Mouse (Mus musculus) limb, embryonic 14.5 days (tissue): Measurements from ENCODE around the gene R3hdml. TPM values are rescaled to one million over a fixed set of nuclear protein-coding genes. Genes with fewer than 3 reads are reported as not detected.

ENCODE experiments used
- ATAC-seq: fragments of 200-750 bp; cut with Nextera tagmentation; 2 replicates; pipeline ENCODE4 v1.8.0; 2017; ENCODE audit warnings: low read depth, moderate number of reproducible peaks, moderate TSS enrichment; ENCODE audit not compliant: low FRiP score
- DNase-seq: peaks from one replicate; pipeline ENCODE4 v3.0.0-alpha.2; 2015; ENCODE audit warnings: low spot score
- H3K27ac ChIP-seq: fragments of 300-500 bp; sonication (generic); replicated peaks from 2 replicates; pipeline ENCODE4 v1.5.1; 2014; ENCODE audit warnings: low read depth, mild to moderate bottlenecking, low read length, moderate library complexity, mixed read lengths
- H3K27me3 ChIP-seq: fragments of 300-500 bp; sonication (generic); 2 replicates; pipeline ENCODE4 v1.6.1; 2014; ENCODE audit warnings: low read length, mixed read lengths; ENCODE audit not compliant: control insufficient read depth, insufficient read depth
- H3K36me3 ChIP-seq: fragments of 300-500 bp; sonication (generic); 2 replicates; pipeline ENCODE4 v1.6.1; 2014; ENCODE audit warnings: mild to moderate bottlenecking, low read length, moderate library complexity, mixed read lengths; ENCODE audit not compliant: control insufficient read depth, insufficient read depth
- H3K4me1 ChIP-seq: fragments of 300-500 bp; sonication (generic); 2 replicates; pipeline ENCODE4 v1.6.1; 2014; ENCODE audit warnings: antibody characterized with exemption, low read length, mixed read lengths; ENCODE audit not compliant: control insufficient read depth, insufficient read depth
- H3K4me2 ChIP-seq: fragments of 300-500 bp; sonication (generic); replicated peaks from 2 replicates; pipeline ENCODE4 v1.6.1; 2014; ENCODE audit warnings: low read depth, mild to moderate bottlenecking, low read length, moderate library complexity; ENCODE audit not compliant: severe bottlenecking
- H3K4me3 ChIP-seq: fragments of 300-500 bp; sonication (generic); replicated peaks from 2 replicates; pipeline ENCODE4 v1.5.1; 2014; ENCODE audit warnings: low read length
- H3K9ac ChIP-seq: fragments of 300-500 bp; sonication (generic); 2 replicates; pipeline ENCODE4 v1.6.1; 2014; ENCODE audit warnings: mild to moderate bottlenecking, low read depth, low read length, moderate library complexity; ENCODE audit not compliant: severe bottlenecking
- H3K9me3 ChIP-seq: fragments of 300-500 bp; sonication (generic); 2 replicates; pipeline ENCODE4 v1.6.1; 2016; ENCODE audit warnings: low read length; ENCODE audit not compliant: control insufficient read depth
- POLR2A ChIP-seq: fragments of 200-500 bp; IDR thresholded peaks from 2 replicates; pipeline ENCODE4 v1.8.0; 2012; ENCODE audit warnings: inconsistent platforms, mild to moderate bottlenecking, moderate library complexity, borderline replicate concordance; ENCODE audit not compliant: insufficient read depth, insufficient read length; ENCODE audit errors: extremely low read depth
- WGBS: fragments of 180-500 bp; shearing (Covaris S2); extraction: QIAGEN DNeasy Blood & Tissue Kit; methylation state at CpG from one replicate; pipeline ENCODE4 v1.1.7; 2014; 5-methylcytosine and 5-hydroxymethylcytosine counted together
- polyA plus RNA-seq, 2 experiments: library from polyadenylated mRNA; depleted of rRNA in 1 of 2; stranded (reverse) in 1 of 2; unstranded in 1 of 2; fragments of >200 nt; fragmentation: Nextera tagmentation in 1 of 2; extraction: Ambion mirVana in 1 of 2; gene quantifications; 2 replicates each; pipeline versions ENCODE4 v1.2.1 to v1.2.3; 2012 to 2014

The R3hdml gene
- polyA plus RNA-seq, 2 experiments: 0.16 TPM; not detected in 1

- Histone ChIP-seq H3K9ac (no peak overlapping the region), H3K9me3 (no peaks in the 10 kb centered on the region), H3K4me3 (no peak overlapping the region), H3K27ac (no peak overlapping the region), H3K27me3 (no peaks in the 10 kb centered on the region; the same call in 1 of the 2 replicates), H3K4me1 (no peaks in the 10 kb centered on the region), H3K36me3 (no peaks in the 10 kb centered on the region), H3K4me2 (no peak overlapping the region)
- DNase-seq (no peak), ATAC-seq (no peak)
- 81% methylated on average over 2 of the region's 2 CpGs for WGBS
- TF ChIP-seq POLR2A: no peak
Observed at GRCm38 (mm10) chr2:163538410-163538809, 46.3 kb downstream of the R3hdml start.

GRCm38 (mm10) chr2:163539321-163540040 is 47.4 kb downstream of the R3hdml start:
- DNase-seq (no peak), ATAC-seq (no peak)
- 78% methylated on average over 13 of the region's 13 CpGs for WGBS
- H3K27me3 ChIP-seq: no peaks in the 10 kb centered on the region; the same call in 1 of the 2 replicates
- no peak overlapping the region for H3K4me3 ChIP-seq
- H3K36me3 ChIP-seq: no peaks in the 10 kb centered on the region
- H3K4me1 ChIP-seq: no peaks in the 10 kb centered on the region
- H3K27ac ChIP-seq: no peak overlapping the region
- no peak for TF ChIP-seq POLR2A
- H3K4me2 ChIP-seq: no peak overlapping the region
- H3K9ac ChIP-seq: no peak overlapping the region
- H3K9me3 ChIP-seq: no peaks in the 10 kb centered on the region

- H3K4me2 ChIP-seq: no peak overlapping the region
- DNase-seq (no peak), ATAC-seq (no peak)
- H3K4me1 ChIP-seq: no peaks in the 10 kb centered on the region
- H3K36me3 ChIP-seq: no peaks in the 10 kb centered on the region
- TF ChIP-seq POLR2A: no peak
- H3K27me3 ChIP-seq: no peaks in the 10 kb centered on the region; the same call in 1 of the 2 replicates
- H3K9me3 ChIP-seq: no peaks in the 10 kb centered on the region
- H3K9ac ChIP-seq: no peak overlapping the region
- H3K4me3 ChIP-seq: no peak overlapping the region
- 81% methylated on average over 9 of the region's 9 CpGs for WGBS
- no peak overlapping the region for H3K27ac ChIP-seq
Observed at GRCm38 (mm10) chr2:163540231-163541117, 48.4 kb downstream of the R3hdml start.

- TF ChIP-seq POLR2A: no peak
Observed at GRCm38 (mm10) chr2:163541568-163542182, 49.6 kb downstream of the R3hdml start.

GRCm38 (mm10) chr2:163542674-163543073 is 50.6 kb downstream of the R3hdml start:
- no peak overlapping the region for H3K27ac ChIP-seq
- no peaks in the 10 kb centered on the region for H3K36me3 ChIP-seq
- H3K9ac ChIP-seq: no peak overlapping the region
- WGBS: 87% methylated on average over 10 of the region's 10 CpGs
- DNase-seq: no peak
- no peaks in the 10 kb centered on the region for H3K27me3 ChIP-seq
- TF ChIP-seq POLR2A: no peak
- ATAC-seq: no peak
- no peak overlapping the region for H3K4me3 ChIP-seq
- no peaks in the 10 kb centered on the region for H3K9me3 ChIP-seq
- H3K4me1 ChIP-seq: no peaks in the 10 kb centered on the region
- H3K4me2 ChIP-seq: no peak overlapping the region

More at GRCm38 (mm10) chr2:163541568-163542182, 49.6 kb downstream of the R3hdml start:
- WGBS: 74% methylated on average over 10 of the region's 10 CpGs
- H3K4me3 ChIP-seq: no peak overlapping the region
- H3K36me3 ChIP-seq: no peaks in the 10 kb centered on the region
- H3K4me1 ChIP-seq: no peaks in the 10 kb centered on the region
- no peaks in the 10 kb centered on the region for H3K9me3 ChIP-seq
- H3K27ac ChIP-seq: no peak overlapping the region
- H3K4me2 ChIP-seq: no peak overlapping the region
- H3K27me3 ChIP-seq: no peaks in the 10 kb centered on the region
- ATAC-seq (no peak), DNase-seq (no peak)
- no peak overlapping the region for H3K9ac ChIP-seq
